Mouse (Mus musculus) embryonic facial prominence, embryonic 15.5 days (tissue): ENCODE measurements at regions not wholly inside any gene's neighbourhood (a gene's known extent, or its start where the extent isn't known, plus 50 kb on each side); places are given as distances from the start of the nearest gene placed in this dataset.

Source experiments
- ATAC-seq: fragments of 200-750 bp; cut with Nextera tagmentation; 2 replicates; pipeline ENCODE4 v1.8.0; 2017; ENCODE audit warnings: low read depth, moderate TSS enrichment; ENCODE audit not compliant: insufficient number of reproducible peaks, low FRiP score, low TSS enrichment
- H3K27ac ChIP-seq: fragments of 300-500 bp; sonication (generic); replicated peaks from 2 replicates; pipeline ENCODE4 v1.5.1; 2015; ENCODE audit warnings: mild to moderate bottlenecking, inconsistent platforms
- H3K27me3 ChIP-seq: fragments of 300-500 bp; sonication (generic); 2 replicates; pipeline ENCODE4 v1.6.1; 2015; ENCODE audit warnings: inconsistent platforms
- H3K36me3 ChIP-seq: fragments of 300-500 bp; sonication (generic); 2 replicates; pipeline ENCODE4 v1.6.1; 2015; ENCODE audit warnings: mild to moderate bottlenecking, inconsistent platforms
- H3K4me1 ChIP-seq: fragments of 300-500 bp; sonication (generic); 2 replicates; pipeline ENCODE4 v1.6.1; 2015; ENCODE audit warnings: inconsistent platforms
- H3K4me2 ChIP-seq: fragments of 300-500 bp; sonication (generic); replicated peaks from 2 replicates; pipeline ENCODE4 v1.6.1; 2015; ENCODE audit warnings: mild to moderate bottlenecking, inconsistent platforms
- H3K4me3 ChIP-seq: fragments of 300-500 bp; sonication (generic); replicated peaks from 2 replicates; pipeline ENCODE4 v1.5.1; 2015; ENCODE audit warnings: mild to moderate bottlenecking, inconsistent platforms
- H3K9ac ChIP-seq: fragments of 300-500 bp; sonication (generic); 2 replicates; pipeline ENCODE4 v1.6.1; 2015; ENCODE audit warnings: inconsistent platforms
- H3K9me3 ChIP-seq: fragments of 300-500 bp; sonication (generic); replicated peaks from 2 replicates; pipeline ENCODE4 v1.6.1; 2016; ENCODE audit warnings: inconsistent platforms
- WGBS: fragments of 180-500 bp; shearing (Covaris S2); methylation state at CpG from one replicate; pipeline ENCODE4 v1.1.7; 2015; 5-methylcytosine and 5-hydroxymethylcytosine counted together

DNA sequence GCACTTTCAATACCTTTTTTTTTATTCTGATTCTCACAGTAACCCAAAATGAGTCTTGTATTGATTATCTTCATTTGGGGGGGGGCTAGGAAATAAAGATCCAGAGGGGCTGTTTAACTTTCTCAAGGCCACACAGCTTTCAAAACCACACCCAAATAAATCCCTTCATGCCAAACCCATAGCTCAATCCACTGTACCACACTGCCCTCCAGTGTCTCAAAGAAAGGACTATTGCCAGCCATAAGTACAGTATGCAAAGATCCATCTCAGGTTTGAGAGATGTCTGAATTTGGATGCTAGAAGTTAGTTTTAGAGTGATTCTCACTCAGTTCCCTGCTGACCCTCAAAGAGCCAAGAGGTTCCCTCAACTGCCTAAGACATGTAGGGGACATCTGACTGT, 120.1 kb upstream of the Gm26657 start:
- Histone ChIP-seq H3K4me2 (no peak overlapping the region), H3K36me3 (no peaks in the 10 kb centered on the region), H3K9me3 (no peaks in the 10 kb centered on the region), H3K27me3 (no peaks in the 10 kb centered on the region), H3K4me1 (no peaks in the 10 kb centered on the region), H3K4me3 (no peak overlapping the region), H3K9ac (no peak overlapping the region), H3K27ac (no peak overlapping the region)
- no peak for ATAC-seq

DNA sequence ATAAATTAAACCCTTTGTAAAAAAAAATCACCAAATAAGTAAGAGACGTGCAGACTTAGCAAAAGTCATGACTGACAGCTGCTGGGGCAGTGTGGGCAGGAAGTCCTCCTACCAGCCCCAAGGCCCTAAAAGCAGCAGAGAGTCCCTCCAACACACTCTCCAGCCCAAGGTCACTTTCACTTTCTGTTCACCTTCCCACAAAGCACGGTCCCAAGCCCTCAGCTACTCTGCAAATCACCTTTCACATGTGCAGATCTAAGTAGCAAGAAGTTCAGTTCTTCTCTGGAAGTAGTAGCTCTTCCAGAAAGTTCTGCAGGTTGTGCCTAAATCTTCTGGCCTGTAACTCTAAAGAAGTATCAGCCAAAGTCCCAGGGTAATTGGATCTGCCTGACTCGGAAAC, 120.8 kb upstream of the Gm26657 start:
- ATAC-seq, result no peak
- Histone ChIP-seq H3K36me3 (no peaks in the 10 kb centered on the region), H3K9me3 (no peaks in the 10 kb centered on the region), H3K4me3 (no peak overlapping the region), H3K27ac (no peak overlapping the region), H3K27me3 (no peaks in the 10 kb centered on the region), H3K4me2 (no peak overlapping the region), H3K9ac (no peak overlapping the region), H3K4me1 (no peaks in the 10 kb centered on the region)
- 75% methylated on average over 3 of the region's 3 CpGs for WGBS

DNA sequence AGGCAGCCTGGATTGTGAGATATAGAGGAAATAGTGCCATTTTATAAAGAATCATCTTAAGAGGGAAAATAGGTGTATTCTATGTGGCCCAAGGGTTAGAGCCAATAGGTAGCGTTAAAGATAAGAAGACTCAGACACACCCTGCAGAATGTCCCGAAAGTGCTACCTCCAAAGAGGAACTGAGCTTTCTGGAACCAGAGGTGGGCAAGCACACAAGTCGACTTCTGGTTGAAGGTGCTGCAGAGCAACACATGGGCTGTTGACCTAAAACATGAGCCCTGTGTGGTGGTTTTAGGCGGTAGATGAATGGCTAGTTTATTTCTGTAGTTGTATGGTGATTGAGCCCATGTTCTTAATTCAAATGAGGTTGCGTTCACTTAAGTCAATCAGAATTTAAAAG, 121.4 kb upstream of the Gm26657 start:
- Histone ChIP-seq H3K27ac (no peak overlapping the region), H3K4me1 (no peaks in the 10 kb centered on the region), H3K27me3 (no peaks in the 10 kb centered on the region), H3K36me3 (no peaks in the 10 kb centered on the region), H3K4me3 (no peak overlapping the region), H3K4me2 (no peak overlapping the region), H3K9me3 (no peaks in the 10 kb centered on the region), H3K9ac (no peak overlapping the region)
- ATAC-seq, result no peak
- 92% methylated on average over 5 of the region's 5 CpGs for WGBS

GRCm38 (mm10) chr4:56617661-56618360, 122.1 kb upstream of the Gm26657 start:
- Histone ChIP-seq H3K27ac (no peak overlapping the region), H3K27me3 (no peaks in the 10 kb centered on the region), H3K4me3 (no peak overlapping the region), H3K36me3 (no peaks in the 10 kb centered on the region), H3K9ac (no peak overlapping the region), H3K9me3 (no peaks in the 10 kb centered on the region), H3K4me1 (no peaks in the 10 kb centered on the region), H3K4me2 (no peak overlapping the region)
- 72% methylated on average over 10 of the region's 10 CpGs for WGBS
- no peak for ATAC-seq

DNA sequence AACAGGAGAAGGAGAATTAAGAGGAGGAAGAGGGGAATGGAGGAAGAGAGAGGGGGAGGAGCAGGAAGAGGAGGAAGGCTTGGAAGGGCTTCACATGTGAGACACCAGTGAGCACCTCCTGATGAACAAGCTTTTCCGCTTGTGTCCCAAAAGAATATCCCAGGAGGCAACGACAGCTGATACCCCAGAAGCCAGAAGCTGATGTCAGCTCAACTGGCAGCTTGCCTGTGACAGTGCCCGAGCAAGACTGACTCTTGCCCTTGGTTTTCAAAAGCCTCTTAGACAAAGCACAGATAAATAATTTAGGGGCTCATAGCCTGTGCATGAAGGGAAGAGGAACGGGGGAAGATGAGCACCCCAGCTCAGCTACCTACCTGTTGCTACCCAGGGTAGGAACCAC, 127.5 kb upstream of the Gm26657 start:
- no peak for ATAC-seq

DNA sequence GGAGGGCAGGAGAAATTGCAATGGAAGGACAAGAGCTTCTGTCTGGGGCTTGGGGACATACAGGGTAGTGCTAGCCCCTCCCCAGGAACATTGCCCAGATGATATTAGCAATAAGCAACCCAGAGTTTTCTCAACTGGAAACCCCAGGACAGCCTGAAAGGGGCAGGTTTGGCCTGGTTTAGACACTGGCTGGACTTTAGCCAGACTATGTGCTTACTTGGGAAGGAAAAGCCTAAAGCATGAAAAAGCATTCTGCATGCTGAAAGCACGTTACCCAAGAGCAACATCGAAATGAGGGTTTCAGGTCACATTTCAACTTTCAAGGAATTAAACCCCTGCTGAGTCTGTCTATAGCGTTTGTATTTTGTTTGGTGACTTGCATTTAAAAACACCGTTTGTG, 128.1 kb upstream of the Gm26657 start:
- WGBS, result 24% methylated on average over 4 of the region's 4 CpGs
- no peak for ATAC-seq
- H3K27ac ChIP-seq, result peak overlapping the region; percentile 48; the same call in 1 of the 2 replicates

More for the DNA sequence above, 127.5 kb upstream of the Gm26657 start:
- no peak overlapping the region for H3K4me3 ChIP-seq
- H3K9ac ChIP-seq, result no peak overlapping the region
- no peak overlapping the region for H3K4me2 ChIP-seq
- H3K27ac ChIP-seq, result peak overlapping the region; percentile 48; the same call in 1 of the 2 replicates
- 59% methylated on average over 4 of the region's 4 CpGs for WGBS
- no peaks in the 10 kb centered on the region for H3K27me3 ChIP-seq
- no peaks in the 10 kb centered on the region for H3K9me3 ChIP-seq
- no peaks in the 10 kb centered on the region for H3K36me3 ChIP-seq
- H3K4me1 ChIP-seq, result peaks cover 7% of the 10 kb centered on the region; the same call in 1 of the 2 replicates

DNA sequence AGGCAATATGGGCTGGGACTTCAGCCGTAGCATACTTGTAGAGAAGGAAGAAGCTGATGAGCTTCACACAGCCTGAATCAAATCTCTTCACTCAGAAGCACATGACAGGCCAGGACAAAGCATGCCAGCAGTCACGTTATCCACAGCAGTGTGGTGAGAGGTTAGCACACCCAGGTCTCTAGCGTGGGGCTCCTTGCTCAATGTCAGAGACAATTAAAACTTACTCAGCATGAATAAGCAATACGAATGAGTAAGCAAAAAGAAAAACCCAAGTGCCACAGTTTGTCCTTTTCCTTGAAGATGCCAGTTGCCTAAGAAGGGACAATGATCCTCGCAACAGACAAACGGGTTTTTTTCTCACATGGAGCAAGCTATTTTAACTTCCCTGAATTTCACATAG, 129.6 kb upstream of the Gm26657 start:
- Histone ChIP-seq H3K4me3 (no peak overlapping the region), H3K4me2 (no peak overlapping the region), H3K27ac (no peak overlapping the region), H3K9ac (no peak overlapping the region), H3K9me3 (no peaks in the 10 kb centered on the region), H3K4me1 (peaks cover 7% of the 10 kb centered on the region; the same call in 1 of the 2 replicates), H3K36me3 (no peaks in the 10 kb centered on the region), H3K27me3 (no peaks in the 10 kb centered on the region)
- ATAC-seq, result no peak
- WGBS, result 80% methylated on average over 6 of the region's 6 CpGs

More for the DNA sequence above, 128.1 kb upstream of the Gm26657 start:
- H3K36me3 ChIP-seq, result no peaks in the 10 kb centered on the region
- H3K4me2 ChIP-seq, result no peak overlapping the region
- H3K4me1 ChIP-seq, result peaks cover 7% of the 10 kb centered on the region; the same call in 1 of the 2 replicates
- no peaks in the 10 kb centered on the region for H3K9me3 ChIP-seq
- H3K4me3 ChIP-seq, result no peak overlapping the region
- H3K9ac ChIP-seq, result no peak overlapping the region
- no peaks in the 10 kb centered on the region for H3K27me3 ChIP-seq

DNA sequence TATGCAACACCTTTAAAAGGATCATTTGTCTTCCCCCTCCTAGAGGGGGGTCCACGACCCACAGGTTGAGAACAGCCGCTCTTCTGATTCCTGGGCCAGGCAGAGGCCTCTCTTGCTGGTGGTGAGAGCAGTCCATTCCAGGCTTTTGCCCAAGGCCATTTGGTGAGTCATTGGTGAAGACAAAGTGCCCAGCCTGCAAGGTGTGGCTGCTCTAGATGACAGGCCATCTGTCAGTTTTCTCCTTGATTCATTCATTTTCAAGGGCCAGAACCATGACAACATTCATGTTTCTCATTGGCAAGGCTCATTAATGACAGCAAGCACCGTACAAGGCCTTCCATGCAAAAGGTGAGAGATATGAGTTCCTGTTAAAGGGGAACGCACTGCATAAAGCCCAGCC, 131.2 kb upstream of the Gm26657 start:
- WGBS, result 75% methylated on average over 4 of the region's 4 CpGs
- peaks cover 7% of the 10 kb centered on the region; the same call in 1 of the 2 replicates for H3K4me1 ChIP-seq
- ATAC-seq, result no peak
- H3K9me3 ChIP-seq, result no peaks in the 10 kb centered on the region
- H3K27ac ChIP-seq, result no peak overlapping the region
- no peaks in the 10 kb centered on the region for H3K27me3 ChIP-seq
- no peak overlapping the region for H3K9ac ChIP-seq
- H3K4me2 ChIP-seq, result no peak overlapping the region
- no peak overlapping the region for H3K4me3 ChIP-seq
- H3K36me3 ChIP-seq, result no peaks in the 10 kb centered on the region

- Histone ChIP-seq H3K4me2 (no peak overlapping the region), H3K4me1 (no peaks in the 10 kb centered on the region), H3K36me3 (no peaks in the 10 kb centered on the region), H3K27ac (no peak overlapping the region), H3K9me3 (no peaks in the 10 kb centered on the region), H3K9ac (no peak overlapping the region), H3K4me3 (no peak overlapping the region), H3K27me3 (no peaks in the 10 kb centered on the region)
- no peak for ATAC-seq
- 78% methylated on average over 2 of the region's 2 CpGs for WGBS
Observed at GRCm38 (mm10) chr4:56598398-56598797, 141.5 kb upstream of the Gm26657 start.

- Histone ChIP-seq H3K27ac (no peak overlapping the region), H3K4me1 (no peaks in the 10 kb centered on the region), H3K36me3 (no peaks in the 10 kb centered on the region), H3K27me3 (no peaks in the 10 kb centered on the region), H3K9ac (no peak overlapping the region), H3K4me3 (no peak overlapping the region), H3K4me2 (no peak overlapping the region), H3K9me3 (no peaks in the 10 kb centered on the region)
- no peak for ATAC-seq
Observed at GRCm38 (mm10) chr4:56597931-56598330, 141.9 kb upstream of the Gm26657 start.

DNA sequence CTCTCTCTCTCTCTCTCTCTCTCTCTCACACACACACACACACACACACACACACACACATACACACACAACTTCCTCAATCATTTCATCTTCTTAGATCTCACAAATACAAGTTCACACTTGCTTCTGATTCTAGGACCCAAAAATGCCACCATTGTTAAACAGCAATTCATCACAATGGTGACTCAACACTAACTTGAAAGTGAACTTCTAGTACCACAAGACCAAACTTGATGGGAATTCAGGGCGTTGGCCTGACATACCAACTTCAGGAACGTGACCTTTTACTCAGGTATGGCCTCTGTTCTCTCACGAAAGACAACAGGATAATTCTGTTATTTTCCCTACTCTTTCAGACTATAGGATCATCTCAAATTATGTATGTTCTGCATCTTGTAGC, 157.5 kb upstream of the Gm26657 start:
- H3K9me3 ChIP-seq, result no peaks in the 10 kb centered on the region
- 57% methylated on average over 3 of the region's 3 CpGs for WGBS
- ATAC-seq, result no peak

GRCm38 (mm10) chr4:56576837-56577548, 162.9 kb upstream of the Gm26657 start:
- 72% methylated on average over 15 of the region's 15 CpGs for WGBS
- Histone ChIP-seq H3K27me3 (no peaks in the 10 kb centered on the region), H3K4me2 (no peak overlapping the region), H3K9me3 (no peaks in the 10 kb centered on the region), H3K36me3 (no peaks in the 10 kb centered on the region), H3K9ac (no peak overlapping the region), H3K4me3 (no peak overlapping the region), H3K27ac (no peak overlapping the region), H3K4me1 (no peaks in the 10 kb centered on the region)
- no peak for ATAC-seq

More for the DNA sequence above, 157.5 kb upstream of the Gm26657 start:
- Histone ChIP-seq H3K4me3 (no peak overlapping the region), H3K27ac (no peak overlapping the region), H3K9ac (no peak overlapping the region), H3K27me3 (no peaks in the 10 kb centered on the region), H3K4me1 (no peaks in the 10 kb centered on the region), H3K36me3 (no peaks in the 10 kb centered on the region), H3K4me2 (no peak overlapping the region)
